Mouse (Mus musculus) embryonic facial prominence, embryonic 13.5 days (tissue): ENCODE measurements at regions not wholly inside any gene's neighbourhood (a gene's known extent, or its start where the extent isn't known, plus 50 kb on each side); places are given as distances from the start of the nearest gene placed in this dataset.
A peak's percentile ranks its signal among the peaks of the same experiment; 100 is the strongest.

Source experiments
- ATAC-seq: fragments of 200-750 bp; cut with Nextera tagmentation; 2 replicates; pipeline ENCODE4 v1.8.0; 2017; ENCODE audit warnings: low read depth; ENCODE audit not compliant: insufficient number of reproducible peaks, insufficient read depth, low FRiP score, low TSS enrichment
- H3K27ac ChIP-seq: fragments of 300-500 bp; sonication (generic); 2 replicates; pipeline ENCODE4 v1.5.1; 2015; ENCODE audit warnings: moderate library complexity, mild to moderate bottlenecking, inconsistent platforms
- H3K27me3 ChIP-seq: fragments of 300-500 bp; sonication (generic); 2 replicates; pipeline ENCODE4 v1.6.1; 2015; ENCODE audit warnings: mild to moderate bottlenecking, inconsistent platforms
- H3K36me3 ChIP-seq: fragments of 300-500 bp; sonication (generic); 2 replicates; pipeline ENCODE4 v1.6.1; 2015; ENCODE audit warnings: mild to moderate bottlenecking, inconsistent platforms
- H3K4me1 ChIP-seq: fragments of 300-500 bp; sonication (generic); 2 replicates; pipeline ENCODE4 v1.6.1; 2015; ENCODE audit warnings: inconsistent platforms
- H3K4me2 ChIP-seq: fragments of 300-500 bp; sonication (generic); 2 replicates; pipeline ENCODE4 v1.6.1; 2015; ENCODE audit warnings: moderate library complexity, mild to moderate bottlenecking, inconsistent platforms
- H3K4me3 ChIP-seq: fragments of 300-500 bp; sonication (generic); 2 replicates; pipeline ENCODE4 v1.5.1; 2015; ENCODE audit warnings: mild to moderate bottlenecking, inconsistent platforms
- H3K9ac ChIP-seq: fragments of 300-500 bp; sonication (generic); 2 replicates; pipeline ENCODE4 v1.6.1; 2015; ENCODE audit warnings: mild to moderate bottlenecking, inconsistent platforms
- H3K9me3 ChIP-seq: fragments of 300-500 bp; sonication (generic); 2 replicates; pipeline ENCODE4 v1.6.1; 2016; ENCODE audit warnings: inconsistent platforms
- WGBS: fragments of 180-500 bp; shearing (Covaris S2); methylation state at CpG from one replicate; pipeline ENCODE4 v1.1.7; 2015; ENCODE audit warnings: mixed read lengths; 5-methylcytosine and 5-hydroxymethylcytosine counted together

GRCm38 (mm10) chr1:42755958-42756357 lies 60.4 kb downstream of the Pou3f3 start:
- H3K9ac ChIP-seq = no peak overlapping the region
- no peaks in the 10 kb centered on the region for H3K4me1 ChIP-seq
- H3K27me3 ChIP-seq = no peaks in the 10 kb centered on the region
- 79% methylated on average over 5 of the region's 5 CpGs for WGBS
- no peak overlapping the region for H3K27ac ChIP-seq
- no peaks in the 10 kb centered on the region for H3K36me3 ChIP-seq
- no peak overlapping the region for H3K4me3 ChIP-seq
- no peak for ATAC-seq
- no peak overlapping the region for H3K4me2 ChIP-seq
- H3K9me3 ChIP-seq = no peaks in the 10 kb centered on the region

- no peaks in the 10 kb centered on the region for H3K36me3 ChIP-seq
- H3K4me1 ChIP-seq = no peaks in the 10 kb centered on the region
- H3K4me3 ChIP-seq = no peak overlapping the region
- ATAC-seq = no peak
- no peak overlapping the region for H3K4me2 ChIP-seq
- H3K27ac ChIP-seq = no peak overlapping the region
- H3K9ac ChIP-seq = no peak overlapping the region
- no peaks in the 10 kb centered on the region for H3K27me3 ChIP-seq
- H3K9me3 ChIP-seq = no peaks in the 10 kb centered on the region
Measured at GRCm38 (mm10) chr1:42756497-42756896, 60.9 kb downstream of the Pou3f3 start.

- 82% methylated on average over 2 of the region's 2 CpGs for WGBS
- Histone ChIP-seq H3K4me2 (no peak overlapping the region), H3K4me3 (no peak overlapping the region), H3K4me1 (no peaks in the 10 kb centered on the region), H3K36me3 (no peaks in the 10 kb centered on the region), H3K9me3 (no peaks in the 10 kb centered on the region), H3K9ac (no peak overlapping the region), H3K27ac (no peak overlapping the region), H3K27me3 (no peaks in the 10 kb centered on the region)
- no peak for ATAC-seq
Measured at GRCm38 (mm10) chr1:42763447-42763846, 67.9 kb downstream of the Pou3f3 start.

GRCm38 (mm10) chr1:42764048-42764447 lies 68.5 kb downstream of the Pou3f3 start:
- H3K4me2 ChIP-seq = no peak overlapping the region
- no peak overlapping the region for H3K9ac ChIP-seq
- no peaks in the 10 kb centered on the region for H3K4me1 ChIP-seq
- H3K27me3 ChIP-seq = no peaks in the 10 kb centered on the region
- no peak for ATAC-seq
- H3K36me3 ChIP-seq = no peaks in the 10 kb centered on the region
- no peak overlapping the region for H3K27ac ChIP-seq
- H3K9me3 ChIP-seq = no peaks in the 10 kb centered on the region
- 70% methylated on average over 2 of the region's 2 CpGs for WGBS
- no peak overlapping the region for H3K4me3 ChIP-seq

- Histone ChIP-seq H3K27me3 (no peaks in the 10 kb centered on the region; the same call in 1 of the 2 replicates), H3K36me3 (no peaks in the 10 kb centered on the region), H3K9ac (no peak overlapping the region), H3K4me3 (no peak overlapping the region), H3K4me2 (no peak overlapping the region), H3K9me3 (no peaks in the 10 kb centered on the region), H3K4me1 (peaks cover 26% of the 10 kb centered on the region), H3K27ac (no peak overlapping the region)
- ATAC-seq = no peak
- WGBS = 77% methylated on average over 9 of the region's 9 CpGs
Measured at GRCm38 (mm10) chr1:42770085-42770484, 74.5 kb downstream of the Pou3f3 start.

GRCm38 (mm10) chr1:42772000-42772399 lies 76.4 kb downstream of the Pou3f3 start:
- 14% methylated on average over 6 of the region's 6 CpGs for WGBS
- H3K9ac ChIP-seq = no peak overlapping the region
- no peaks in the 10 kb centered on the region; the same call in 1 of the 2 replicates for H3K27me3 ChIP-seq
- H3K9me3 ChIP-seq = no peaks in the 10 kb centered on the region
- H3K27ac ChIP-seq = peak overlapping the region; percentile 69; the same call in 1 of the 2 replicates
- ATAC-seq = peak; percentile 73
- peaks cover 36% of the 10 kb centered on the region for H3K4me1 ChIP-seq
- H3K36me3 ChIP-seq = no peaks in the 10 kb centered on the region
- peak overlapping the region; percentile 45 for H3K4me2 ChIP-seq
- no peak overlapping the region for H3K4me3 ChIP-seq

GRCm38 (mm10) chr1:42773851-42774464 lies 77.1 kb upstream of the Mrps9 start:
- H3K4me1 ChIP-seq = peaks cover 36% of the 10 kb centered on the region
- no peaks in the 10 kb centered on the region; the same call in 1 of the 2 replicates for H3K27me3 ChIP-seq
- WGBS = 61% methylated on average over 20 of the region's 20 CpGs
- no peaks in the 10 kb centered on the region for H3K36me3 ChIP-seq
- no peaks in the 10 kb centered on the region for H3K9me3 ChIP-seq
- 0 out of 2 replicates have a peak overlapping the region, but pooled peaks have one; percentile 4 for H3K27ac ChIP-seq
- no peak overlapping the region for H3K4me2 ChIP-seq
- H3K9ac ChIP-seq = no peak overlapping the region
- no peak for ATAC-seq
- H3K4me3 ChIP-seq = no peak overlapping the region

GRCm38 (mm10) chr1:42774971-42775892 lies 75.8 kb upstream of the Mrps9 start:
- H3K9me3 ChIP-seq = no peaks in the 10 kb centered on the region
- peaks cover 38% of the 10 kb centered on the region for H3K4me1 ChIP-seq
- no peak overlapping the region for H3K4me3 ChIP-seq
- peak; percentile 48; the same call in 1 of the 2 replicates for ATAC-seq
- H3K36me3 ChIP-seq = no peaks in the 10 kb centered on the region
- H3K27me3 ChIP-seq = peaks cover under 1% of the 10 kb centered on the region
- 60% methylated on average over 7 of the region's 7 CpGs for WGBS
- H3K9ac ChIP-seq = no peak overlapping the region
- peak overlapping the region; percentile 62 for H3K27ac ChIP-seq
- no peak overlapping the region for H3K4me2 ChIP-seq

- Histone ChIP-seq H3K27me3 (peaks cover 4% of the 10 kb centered on the region; the same call in 1 of the 2 replicates), H3K9me3 (no peaks in the 10 kb centered on the region), H3K27ac (peak overlapping the region; percentile 62), H3K9ac (no peak overlapping the region), H3K36me3 (no peaks in the 10 kb centered on the region), H3K4me1 (peaks cover 43% of the 10 kb centered on the region), H3K4me2 (no peak overlapping the region), H3K4me3 (no peak overlapping the region)
- ATAC-seq = no peak
- WGBS = 71% methylated on average over 2 of the region's 2 CpGs
Measured at GRCm38 (mm10) chr1:42775893-42776287, 75.1 kb upstream of the Mrps9 start.

- WGBS = 71% methylated on average over 1 of the region's 1 CpGs
- no peak overlapping the region for H3K9ac ChIP-seq
- ATAC-seq = no peak
- H3K9me3 ChIP-seq = no peaks in the 10 kb centered on the region
- H3K27ac ChIP-seq = no peak overlapping the region
- no peaks in the 10 kb centered on the region for H3K36me3 ChIP-seq
- no peak overlapping the region for H3K4me2 ChIP-seq
- peaks cover 9% of the 10 kb centered on the region for H3K27me3 ChIP-seq
- peaks cover 52% of the 10 kb centered on the region for H3K4me1 ChIP-seq
- H3K4me3 ChIP-seq = no peak overlapping the region
Measured at GRCm38 (mm10) chr1:42777416-42777815, 73.6 kb upstream of the Mrps9 start.

- H3K4me1 ChIP-seq = peaks cover 36% of the 10 kb centered on the region
- H3K9ac ChIP-seq = no peak overlapping the region
- no peaks in the 10 kb centered on the region for H3K9me3 ChIP-seq
- ATAC-seq = no peak
- H3K27ac ChIP-seq = no peak overlapping the region
- no peak overlapping the region for H3K4me3 ChIP-seq
- 23% methylated on average over 5 of the region's 5 CpGs for WGBS
- H3K36me3 ChIP-seq = no peaks in the 10 kb centered on the region
- H3K27me3 ChIP-seq = peaks cover 10% of the 10 kb centered on the region
- no peak overlapping the region for H3K4me2 ChIP-seq
Measured at GRCm38 (mm10) chr1:42779761-42780160, 71.3 kb upstream of the Mrps9 start.

GRCm38 (mm10) chr1:42780266-42780665 lies 70.8 kb upstream of the Mrps9 start:
- 64% methylated on average over 15 of the region's 15 CpGs for WGBS
- ATAC-seq = no peak
- Histone ChIP-seq H3K27ac (no peak overlapping the region), H3K4me2 (no peak overlapping the region), H3K36me3 (no peaks in the 10 kb centered on the region), H3K4me1 (peaks cover 31% of the 10 kb centered on the region), H3K9ac (no peak overlapping the region), H3K27me3 (peaks cover 10% of the 10 kb centered on the region), H3K9me3 (no peaks in the 10 kb centered on the region), H3K4me3 (no peak overlapping the region)
